Mouse (Mus musculus): ENCODE results near the gene Wdr93.

GRCm38 (mm10) chr7:79744585-79744984 lies 1.6 kb downstream of the Wdr93 start:
- TF ChIP-seq CTCF (IDR thresholded peaks at IDR 0.05; ENCODE audit: control insufficient read depth, insufficient read depth, insufficient read length) = no peak
- no peak for TF ChIP-seq CEBPB (IDR thresholded peaks at IDR 0.05; ENCODE audit: low read depth)
- no peak for TF ChIP-seq MAX (IDR thresholded peaks at IDR 0.05)
